Mouse (Mus musculus): ENCODE measurements around the gene Sel1l3.

DNA sequence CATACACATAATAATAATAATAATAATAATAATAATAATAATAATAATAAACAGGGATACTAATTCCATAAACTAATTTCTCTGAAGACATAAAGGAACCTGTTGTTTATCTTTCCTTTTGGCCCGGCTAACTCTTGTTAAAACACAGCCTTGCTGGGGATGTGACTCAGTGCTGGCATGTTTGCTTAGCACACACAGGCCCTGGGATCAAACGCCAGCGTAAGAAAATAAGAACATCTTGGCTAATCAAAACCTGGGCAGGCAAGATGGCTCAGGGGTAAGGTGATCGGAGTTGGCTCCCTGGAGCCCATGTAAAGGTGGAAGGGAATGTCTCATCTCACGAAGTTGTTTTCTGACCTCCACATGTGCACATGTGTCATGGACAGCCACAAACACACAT is 48.1 kb downstream of the Sel1l3 start:
- TF ChIP-seq CTCF (conservative IDR thresholded peaks at IDR 0.05; ENCODE audit: insufficient read depth, insufficient read length, low read depth, low read length) (no peak), POLR2A (IDR thresholded peaks at IDR 0.05; ENCODE audit: low read depth, low read length) (no peak)

Measured in kidney, adult 2 months (tissue).